Mouse (Mus musculus) ES-E14 (cell line): ENCODE results near the gene Bcl2l14. TPM values are rescaled to one million over a fixed set of nuclear protein-coding genes. Genes with fewer than 3 reads are reported as not detected.

ENCODE experiments used
- DNase-seq: peaks from one replicate; pipeline ENCODE4 v3.0.0-alpha.2; 2013; ENCODE audit warnings: low read depth, low spot score
- H3K27ac ChIP-seq: 2 replicates; pipeline ENCODE4 v1.5.1; 2012; ENCODE audit warnings: low read depth, mild to moderate bottlenecking, low read length, moderate library complexity, mixed read lengths; ENCODE audit not compliant: poor library complexity, insufficient read depth, severe bottlenecking
- H3K36me3 ChIP-seq: 2 replicates; pipeline ENCODE4 v1.6.1; 2012; ENCODE audit warnings: mild to moderate bottlenecking, low read length, moderate library complexity, mixed read lengths; ENCODE audit not compliant: control insufficient read depth, poor library complexity, insufficient read depth, severe bottlenecking
- H3K4me1 ChIP-seq, 2 experiments: fragments of 150-350 bp in 1 of 2; sonication (generic) in 1 of 2; 2 replicates each; pipeline ENCODE4 v1.6.1; 2012; ENCODE audit warnings: low read length in 2 of 2, mild to moderate bottlenecking in 1 of 2, mixed read lengths in 1 of 2; ENCODE audit not compliant: control insufficient read depth in 2 of 2, insufficient read depth in 2 of 2, poor library complexity in 1 of 2
- H3K4me3 ChIP-seq, 2 experiments: fragments of 150-350 bp in 1 of 2; sonication (generic) in 1 of 2; 2 replicates each; pipeline ENCODE4 v1.5.1; 2012; ENCODE audit warnings: low read length in 2 of 2, low read depth in 1 of 2, mild to moderate bottlenecking in 1 of 2, mixed read lengths in 1 of 2; ENCODE audit not compliant: insufficient read depth in 1 of 2, poor library complexity in 1 of 2, severe bottlenecking in 1 of 2
- H3K9ac ChIP-seq: 2 replicates; pipeline ENCODE4 v1.6.1; 2012; ENCODE audit warnings: low read depth, mild to moderate bottlenecking, low read length, mixed read lengths; ENCODE audit not compliant: poor library complexity, insufficient read depth, severe bottlenecking
- H3K9me3 ChIP-seq: fragments of 150-350 bp; sonication (generic); 2 replicates; pipeline ENCODE4 v1.6.1; 2012; ENCODE audit warnings: low read depth, mild to moderate bottlenecking, low read length; ENCODE audit not compliant: control insufficient read depth, insufficient read depth
- CHD2 ChIP-seq: IDR thresholded peaks from 2 replicates; pipeline ENCODE4 v1.6.1; 2014; ENCODE audit warnings: mild to moderate bottlenecking, low read depth, low read length, inconsistent platforms
- HCFC1 ChIP-seq: IDR thresholded peaks from 2 replicates; pipeline ENCODE4 v1.6.1; 2012; ENCODE audit warnings: low read length, inconsistent platforms, borderline replicate concordance; ENCODE audit not compliant: insufficient read depth
- MAFK ChIP-seq: IDR thresholded peaks from 2 replicates; pipeline ENCODE4 v1.6.1; 2014; ENCODE audit warnings: mild to moderate bottlenecking, low read depth, low read length, inconsistent platforms; ENCODE audit not compliant: insufficient read depth
- ZC3H11A ChIP-seq: IDR thresholded peaks from 2 replicates; pipeline ENCODE4 v1.6.1; 2012; ENCODE audit warnings: low read depth, mild to moderate bottlenecking, inconsistent platforms, low read length, borderline replicate concordance
- ZNF384 ChIP-seq: IDR thresholded peaks from 2 replicates; pipeline ENCODE4 v1.6.1; 2012; ENCODE audit warnings: low read depth, low read length, inconsistent platforms
- in situ Hi-C, 2 experiments: fragments of 600-800 bp; cut with MboI; formaldehyde crosslinking; loops; one replicate each; pipeline ENCODE4 v1.15.1; 2025; ENCODE audit warnings: low sequenced_read_pairs in 2 of 2, inconsistent platforms in 1 of 2; ENCODE audit not compliant: unreplicated experiment in 2 of 2
- total RNA-seq: library from RNA; depleted of rRNA; stranded (reverse); fragments of 300-350 nt; gene quantifications from 2 replicates; pipeline ENCODE4 v1.2.3, GENCODE M21; 2012

Bcl2l14 gene
- total RNA-seq, 1 experiment: 1.6 TPM

- no peak overlapping the region for H3K4me3 ChIP-seq
- H3K4me1 ChIP-seq: no peaks in the 10 kb centered on the region
- in situ Hi-C loops: loop anchor here (5.0 to 25.0 kb wide), 2 partner anchors 181 to 186 kb away; no protein-coding TSS in a partner anchor
- H3K27ac ChIP-seq: no peak overlapping the region
- H3K9ac ChIP-seq: no peak overlapping the region
- H3K9me3 ChIP-seq: no peaks in the 10 kb centered on the region
- TF ChIP-seq HCFC1 (no peak), CHD2 (no peak), ZC3H11A (no peak), ZNF384 (no peak), MAFK (no peak)
- H3K36me3 ChIP-seq: no peaks in the 10 kb centered on the region
- no peak for DNase-seq
Measured at GRCm38 (mm10) chr6:134431583-134431982, 35.5 kb downstream of the Bcl2l14 start.

GRCm38 (mm10) chr6:134433281-134433680 is 37.2 kb downstream of the Bcl2l14 start:
- in situ Hi-C loops: loop anchor here (5.0 to 25.0 kb wide), 2 partner anchors 179 to 184 kb away; no protein-coding TSS in a partner anchor
- Histone ChIP-seq H3K27ac (no peak overlapping the region), H3K9me3 (no peaks in the 10 kb centered on the region), H3K4me3 (no peak overlapping the region), H3K4me1 (no peaks in the 10 kb centered on the region), H3K9ac (no peak overlapping the region), H3K36me3 (no peaks in the 10 kb centered on the region)
- no peak for DNase-seq
- TF ChIP-seq CHD2 (no peak), ZC3H11A (no peak), MAFK (no peak), ZNF384 (no peak), HCFC1 (no peak)

GRCm38 (mm10) chr6:134434044-134434443 is 37.9 kb downstream of the Bcl2l14 start:
- Histone ChIP-seq H3K36me3 (no peaks in the 10 kb centered on the region), H3K4me3 (no peak overlapping the region), H3K9ac (no peak overlapping the region), H3K4me1 (no peaks in the 10 kb centered on the region), H3K9me3 (no peaks in the 10 kb centered on the region), H3K27ac (no peak overlapping the region)
- TF ChIP-seq HCFC1: no peak
- in situ Hi-C loops: loop anchor here (5.0 to 25.0 kb wide), 2 partner anchors 178 to 183 kb away; no protein-coding TSS in a partner anchor
- DNase-seq: no peak

GRCm38 (mm10) chr6:134434866-134435390 is 38.8 kb downstream of the Bcl2l14 start:
- Histone ChIP-seq H3K9me3 (no peaks in the 10 kb centered on the region), H3K4me1 (no peaks in the 10 kb centered on the region), H3K36me3 (no peaks in the 10 kb centered on the region), H3K4me3 (no peak overlapping the region), H3K27ac (no peak overlapping the region), H3K9ac (no peak overlapping the region)
- in situ Hi-C loops: loop anchor here (5.0 to 25.0 kb wide), 2 partner anchors 177 to 182 kb away; no protein-coding TSS in a partner anchor
- DNase-seq: no peak
- TF ChIP-seq HCFC1: no peak
- no peak for TF ChIP-seq CHD2
- TF ChIP-seq ZC3H11A: no peak
- no peak for TF ChIP-seq ZNF384
- TF ChIP-seq MAFK: no peak

GRCm38 (mm10) chr6:134436955-134437354 is 40.8 kb downstream of the Bcl2l14 start:
- H3K4me3 ChIP-seq: no peak overlapping the region
- no peak overlapping the region for H3K9ac ChIP-seq
- in situ Hi-C loops: loop anchor here in 1 of 2 experiments (25.0 kb wide), 1 partner anchor 175 kb away; no protein-coding TSS in a partner anchor
- no peaks in the 10 kb centered on the region for H3K4me1 ChIP-seq
- H3K27ac ChIP-seq: no peak overlapping the region
- no peak for DNase-seq
- no peak for TF ChIP-seq ZNF384
- TF ChIP-seq ZC3H11A: no peak
- TF ChIP-seq HCFC1: no peak
- TF ChIP-seq CHD2: no peak
- no peak for TF ChIP-seq MAFK
- no peaks in the 10 kb centered on the region for H3K9me3 ChIP-seq
- H3K36me3 ChIP-seq: no peaks in the 10 kb centered on the region
